Mouse (Mus musculus): ENCODE measurements at regions not wholly inside any gene's neighbourhood (a gene's known extent, or its start where the extent isn't known, plus 50 kb on each side); places are given as distances from the start of the nearest gene placed in this dataset.

DNA sequence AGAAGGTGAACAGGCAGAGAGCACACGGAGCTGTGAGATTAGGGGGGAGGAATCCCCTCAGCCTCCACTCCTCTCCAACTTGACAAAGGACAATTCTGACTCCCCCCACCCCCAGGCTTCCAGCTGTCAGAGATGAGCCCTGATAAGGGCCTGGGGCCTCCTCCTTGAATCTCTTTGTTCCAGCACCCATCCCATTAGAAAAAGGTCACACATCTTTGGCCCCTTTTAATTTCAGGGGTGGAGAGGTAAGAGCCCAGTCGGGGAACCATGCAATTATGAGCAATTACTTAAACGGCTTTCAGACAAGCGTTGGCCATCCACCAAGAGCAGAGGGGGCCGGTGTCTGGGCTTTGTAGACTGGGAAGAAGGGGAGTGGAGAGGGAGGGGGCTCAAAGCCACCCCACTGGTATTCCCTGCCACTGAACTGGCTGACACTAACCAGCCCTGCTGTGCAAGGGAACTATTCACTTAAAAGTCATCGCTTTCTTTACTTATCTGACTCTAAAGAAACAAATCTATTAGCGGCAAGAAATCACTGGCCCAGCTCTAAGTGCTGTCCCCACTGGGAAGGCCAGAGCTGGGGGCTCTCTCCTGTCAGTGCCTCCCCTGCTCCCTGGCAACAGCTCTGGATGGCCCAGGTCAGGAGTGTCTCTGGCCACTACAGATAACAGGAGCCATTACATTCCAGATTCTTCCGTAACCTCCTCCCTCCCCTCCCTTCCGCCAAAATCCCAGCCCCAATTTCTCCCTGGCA, 98.4 kb upstream of the Cdkn3 start:
- ATAC-seq (peak; percentile 68), DNase-seq (no peak)
- H3K27ac ChIP-seq (ENCODE audit: low read depth, low read length) = peak overlapping the region; percentile 9; the same call in 1 of the 2 replicates
- H3K9ac ChIP-seq = no peak overlapping the region
- no peak overlapping the region for H3K4me3 ChIP-seq (ENCODE audit: low read depth, low read length)
- no peaks in the 10 kb centered on the region for H3K4me1 ChIP-seq (ENCODE audit: insufficient read depth)
- WGBS = 5% methylated on average over 9 of the region's 9 CpGs
- TF ChIP-seq CTCF (IDR thresholded peaks at IDR 0.05; ENCODE audit: low read depth) = no peak
- H3K4me2 ChIP-seq (ENCODE audit: low read depth) = no peak overlapping the region
- no peaks in the 10 kb centered on the region for H3K9me3 ChIP-seq (ENCODE audit: low read length)
- H3K27me3 ChIP-seq (ENCODE audit: insufficient read depth, low read length) = no peaks in the 10 kb centered on the region; the same call in 1 of the 2 replicates
- no peaks in the 10 kb centered on the region for H3K36me3 ChIP-seq (ENCODE audit: insufficient read depth)

DNA sequence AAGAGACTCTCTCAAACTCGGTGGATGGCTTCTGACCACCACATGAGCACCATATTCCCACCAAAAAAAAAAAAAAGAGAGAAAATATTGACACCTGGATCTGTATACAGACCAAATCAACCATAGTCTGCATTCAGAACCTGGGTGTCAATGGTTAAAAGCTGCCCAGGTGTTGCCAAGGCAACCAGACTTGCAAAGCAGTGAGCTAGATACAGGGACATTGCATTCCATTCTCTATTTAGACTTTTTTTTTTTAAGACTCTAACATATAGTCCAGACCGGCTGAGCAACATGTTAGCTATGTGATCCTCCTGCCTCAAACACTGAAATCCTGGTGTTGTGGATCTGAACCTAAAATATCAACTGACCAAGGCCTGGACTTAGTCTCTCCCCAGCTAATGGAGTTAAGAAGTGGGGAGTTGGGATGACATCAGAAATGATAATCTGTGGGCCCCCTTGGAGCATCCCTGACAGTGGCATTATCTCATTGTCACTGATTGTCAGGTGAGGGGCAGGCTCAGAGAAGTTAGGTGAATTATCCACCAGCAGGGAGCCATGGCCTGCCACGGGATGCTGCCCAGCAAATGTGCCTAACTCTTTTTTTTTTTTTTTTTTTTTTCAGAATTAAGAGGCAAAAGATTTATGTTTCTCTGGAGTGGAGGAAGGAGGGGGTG, 99.1 kb upstream of the Cdkn3 start:
- Histone ChIP-seq H3K4me3 (ENCODE audit: low read depth, low read length) (no peak overlapping the region), H3K4me1 (ENCODE audit: insufficient read depth) (no peaks in the 10 kb centered on the region), H3K36me3 (ENCODE audit: insufficient read depth) (no peaks in the 10 kb centered on the region), H3K9ac (no peak overlapping the region), H3K4me2 (ENCODE audit: low read depth) (no peak overlapping the region), H3K27me3 (ENCODE audit: insufficient read depth, low read length) (no peaks in the 10 kb centered on the region; the same call in 1 of the 2 replicates), H3K9me3 (ENCODE audit: low read length) (no peaks in the 10 kb centered on the region), H3K27ac (ENCODE audit: low read depth, low read length) (no peak overlapping the region; the same call in 1 of the 2 replicates)
- no peak for TF ChIP-seq CTCF (IDR thresholded peaks at IDR 0.05; ENCODE audit: low read depth)
- peak; percentile 35 for DNase-seq
- 29% methylated on average over 3 of the region's 3 CpGs for WGBS
- ATAC-seq = peak; percentile 80

DNA sequence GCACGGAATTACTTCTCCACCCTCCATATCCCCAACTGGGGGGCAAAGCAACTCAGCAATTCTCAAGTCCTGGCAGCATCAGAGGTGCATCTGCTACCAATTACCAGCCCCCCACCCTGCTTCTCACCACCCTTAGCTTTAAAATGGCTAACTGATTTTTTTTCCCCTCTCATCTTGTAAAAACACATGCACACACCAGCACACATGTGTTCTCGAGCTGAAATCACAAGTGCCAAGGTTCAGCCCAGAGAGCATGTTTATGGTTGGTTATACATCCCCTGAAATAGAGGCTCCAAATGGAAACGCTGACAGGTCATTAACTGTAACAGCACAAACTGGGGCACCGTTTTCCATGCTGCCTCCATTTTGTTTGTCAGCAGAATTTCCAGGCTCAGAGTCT, 101.0 kb upstream of the Cdkn3 start:
- no peaks in the 10 kb centered on the region for H3K4me1 ChIP-seq (ENCODE audit: insufficient read depth)
- 69% methylated on average over 4 of the region's 4 CpGs for WGBS
- H3K9ac ChIP-seq = no peak overlapping the region
- no peak for TF ChIP-seq CTCF (IDR thresholded peaks at IDR 0.05; ENCODE audit: low read depth)
- H3K9me3 ChIP-seq (ENCODE audit: low read length) = no peaks in the 10 kb centered on the region
- no peak overlapping the region for H3K27ac ChIP-seq (ENCODE audit: low read depth, low read length)
- no peak overlapping the region for H3K4me3 ChIP-seq (ENCODE audit: low read depth, low read length)
- H3K4me2 ChIP-seq (ENCODE audit: low read depth) = no peak overlapping the region
- no peaks in the 10 kb centered on the region for H3K36me3 ChIP-seq (ENCODE audit: insufficient read depth)
- DNase-seq (no peak), ATAC-seq (no peak)
- no peaks in the 10 kb centered on the region; the same call in 1 of the 2 replicates for H3K27me3 ChIP-seq (ENCODE audit: insufficient read depth, low read length)

DNA sequence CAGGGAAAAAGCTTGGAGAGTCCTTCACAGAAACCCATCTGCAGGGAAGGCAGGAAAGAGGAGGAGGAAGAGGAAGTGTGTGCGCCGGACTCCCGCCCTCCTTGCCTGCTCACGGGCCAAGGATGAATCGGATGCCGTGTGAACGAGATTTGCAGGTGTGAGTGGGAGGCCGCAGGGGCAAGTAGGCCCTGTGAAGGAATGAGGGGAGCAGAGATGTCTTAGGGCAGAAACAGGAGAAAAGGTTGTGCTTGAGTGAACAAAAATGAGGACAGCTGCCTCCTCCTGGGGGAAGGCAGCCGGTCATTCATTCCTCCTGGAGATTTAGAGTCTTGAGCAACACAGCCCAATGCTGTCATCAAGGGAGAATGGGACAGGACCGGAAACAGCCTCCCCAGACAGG, 104.1 kb upstream of the Cdkn3 start:
- Histone ChIP-seq H3K27me3 (ENCODE audit: insufficient read depth, low read length) (no peaks in the 10 kb centered on the region; the same call in 1 of the 2 replicates), H3K4me1 (ENCODE audit: insufficient read depth) (no peaks in the 10 kb centered on the region), H3K4me3 (ENCODE audit: low read depth, low read length) (no peak overlapping the region), H3K36me3 (ENCODE audit: insufficient read depth) (no peaks in the 10 kb centered on the region), H3K27ac (ENCODE audit: low read depth, low read length) (no peak overlapping the region), H3K4me2 (ENCODE audit: low read depth) (no peak overlapping the region), H3K9ac (no peak overlapping the region), H3K9me3 (ENCODE audit: low read length) (no peaks in the 10 kb centered on the region)
- no peak for TF ChIP-seq CTCF (IDR thresholded peaks at IDR 0.05; ENCODE audit: low read depth)
- 85% methylated on average over 10 of the region's 10 CpGs for WGBS
- DNase-seq (no peak), ATAC-seq (no peak)

DNA sequence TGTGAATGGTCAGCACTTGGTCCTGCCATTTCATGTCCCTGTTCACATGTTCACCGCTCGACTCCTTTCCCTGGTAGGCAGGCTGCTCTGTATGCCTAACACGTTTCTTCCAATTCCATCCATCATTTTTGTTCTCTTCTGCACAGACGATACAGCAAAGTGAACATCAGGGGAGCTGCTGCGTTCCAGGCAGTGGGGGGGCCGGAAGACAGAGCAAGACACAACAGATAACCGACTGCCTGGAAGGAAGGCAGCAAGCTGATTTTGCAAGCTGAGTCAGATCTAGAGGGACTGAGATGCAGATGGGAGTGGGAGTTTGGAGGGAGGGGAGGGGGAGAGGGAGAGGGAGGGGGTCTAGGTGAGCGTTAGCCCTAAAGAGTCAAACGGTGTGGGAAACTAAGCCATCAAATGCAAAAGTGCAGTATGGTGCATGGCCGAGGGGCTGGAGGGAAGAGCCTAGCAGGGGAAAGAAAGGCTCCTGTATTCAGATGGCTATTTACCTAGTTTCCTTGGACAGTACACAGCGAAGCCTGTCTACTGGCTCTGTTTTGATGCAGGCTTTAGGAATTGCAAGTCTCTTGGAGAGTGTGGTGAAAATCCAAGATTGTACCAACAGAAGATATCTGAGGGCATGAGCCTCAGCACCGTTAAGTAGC, 112.9 kb upstream of the Cdkn3 start:
- no peak overlapping the region for H3K27ac ChIP-seq (ENCODE audit: low read depth, low read length)

DNA sequence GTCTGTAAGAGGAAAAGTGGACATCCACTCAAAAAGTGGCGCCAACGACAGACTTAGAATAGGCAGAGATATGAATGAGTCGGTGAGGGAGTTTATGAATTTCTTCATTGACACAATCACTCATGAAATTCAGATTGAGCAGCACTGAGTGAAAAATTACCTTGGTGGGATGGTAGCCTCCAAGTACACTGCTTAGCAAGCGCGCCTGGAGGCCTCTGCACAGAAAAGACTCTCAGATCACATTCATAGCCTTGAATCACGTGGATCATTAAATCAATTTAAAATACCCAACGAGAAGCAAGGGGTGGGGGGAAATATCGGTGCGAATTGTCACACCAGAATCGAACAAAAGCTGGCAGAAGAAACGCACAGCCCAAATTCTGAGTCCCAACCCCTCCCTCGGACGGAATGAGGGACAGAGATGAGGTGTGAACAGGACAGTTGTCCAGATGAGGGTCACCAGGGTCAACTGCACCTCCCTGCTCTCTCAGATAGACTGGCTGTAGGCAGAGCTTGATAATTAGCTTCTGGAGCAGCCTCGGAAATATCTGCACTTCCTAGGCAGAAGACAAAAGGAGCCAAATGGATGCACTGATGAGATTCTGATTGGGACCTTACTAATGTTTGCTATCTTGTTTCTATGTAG, 113.5 kb upstream of the Cdkn3 start:
- TF ChIP-seq CTCF (IDR thresholded peaks at IDR 0.05; ENCODE audit: low read depth) = no peak
- no peak overlapping the region for H3K4me2 ChIP-seq (ENCODE audit: low read depth)
- DNase-seq = no peak
- H3K9me3 ChIP-seq (ENCODE audit: low read length) = no peaks in the 10 kb centered on the region
- no peak overlapping the region for H3K9ac ChIP-seq
- peaks cover 13% of the 10 kb centered on the region for H3K27me3 ChIP-seq (ENCODE audit: insufficient read depth, low read length)
- H3K4me1 ChIP-seq (ENCODE audit: insufficient read depth) = no peaks in the 10 kb centered on the region
- 67% methylated on average over 14 of the region's 14 CpGs for WGBS
- H3K27ac ChIP-seq (ENCODE audit: low read depth, low read length) = no peak overlapping the region
- no peak overlapping the region for H3K4me3 ChIP-seq (ENCODE audit: low read depth, low read length)
- ATAC-seq = peak; percentile 20
- no peaks in the 10 kb centered on the region for H3K36me3 ChIP-seq (ENCODE audit: insufficient read depth)

More for the DNA sequence above, 112.9 kb upstream of the Cdkn3 start:
- no peaks in the 10 kb centered on the region for H3K4me1 ChIP-seq (ENCODE audit: insufficient read depth)
- WGBS = 45% methylated on average over 12 of the region's 12 CpGs
- no peak overlapping the region for H3K4me3 ChIP-seq (ENCODE audit: low read depth, low read length)
- TF ChIP-seq CTCF (IDR thresholded peaks at IDR 0.05; ENCODE audit: low read depth) = peak; percentile 19; the same call in 1 of the 2 replicates
- no peaks in the 10 kb centered on the region for H3K9me3 ChIP-seq (ENCODE audit: low read length)
- no peak overlapping the region for H3K4me2 ChIP-seq (ENCODE audit: low read depth)
- DNase-seq (peak; percentile 33), ATAC-seq (peak; percentile 91)
- no peak overlapping the region for H3K9ac ChIP-seq
- peaks cover 13% of the 10 kb centered on the region for H3K27me3 ChIP-seq (ENCODE audit: insufficient read depth, low read length)
- H3K36me3 ChIP-seq (ENCODE audit: insufficient read depth) = no peaks in the 10 kb centered on the region
